Mouse (Mus musculus): Measurements from ENCODE around the gene Agap1. TPM values are rescaled to one million over a fixed set of nuclear protein-coding genes. Genes with fewer than 3 reads are reported as not detected.

The Agap1 gene
- polyA plus RNA-seq, 1 experiment: 31.6 TPM

GRCm38 (mm10) chr1:89443512-89443911 lies 11.1 kb upstream of the Agap1 start:
- DNase-seq: no peak
- Histone ChIP-seq H3K36me3 (ENCODE audit: control insufficient read depth, insufficient read depth, low read length) (no peaks in the 10 kb centered on the region), H3K27ac (ENCODE audit: insufficient read depth, low read depth, low read length) (no peak overlapping the region), H3K4me3 (ENCODE audit: insufficient read depth, low read depth, low read length) (no peak overlapping the region), H3K4me1 (ENCODE audit: control insufficient read depth, insufficient read depth, low read length) (no peaks in the 10 kb centered on the region), H3K27me3 (replicated peaks; ENCODE audit: control insufficient read depth, insufficient read depth, low read length) (no peaks in the 10 kb centered on the region)
- TF ChIP-seq POLR2A (IDR thresholded peaks at IDR 0.05; ENCODE audit: low read depth, low read length): no peak
- no peak for TF ChIP-seq CTCF (conservative IDR thresholded peaks at IDR 0.05; ENCODE audit: insufficient read depth, insufficient read length, low read depth, low read length)
- WGBS: 82% methylated on average over 9 of the region's 9 CpGs

DNA sequence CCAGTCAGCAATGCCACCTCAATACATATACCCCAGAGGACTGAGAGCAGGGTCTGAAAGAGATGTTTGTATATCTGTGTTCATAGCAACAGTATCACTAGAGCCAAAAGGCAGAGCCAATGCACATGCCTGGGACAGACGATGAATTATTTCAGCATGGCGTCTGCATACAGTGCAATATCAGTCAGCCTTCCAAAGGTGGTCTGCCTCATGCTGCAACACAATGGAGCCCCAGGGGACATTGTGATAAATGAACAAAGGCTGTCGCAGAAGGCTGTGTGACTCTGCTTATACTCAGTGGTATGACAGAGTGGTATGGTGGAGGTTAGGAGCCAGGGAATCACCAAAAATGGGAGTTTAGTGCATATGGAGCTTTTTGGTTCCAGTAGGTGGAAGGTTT lies 10.6 kb upstream of the Agap1 start:
- H3K4me3 ChIP-seq (ENCODE audit: insufficient read depth, low read depth, low read length): no peak overlapping the region
- TF ChIP-seq POLR2A (IDR thresholded peaks at IDR 0.05; ENCODE audit: low read depth, low read length): no peak
- H3K27ac ChIP-seq (ENCODE audit: insufficient read depth, low read depth, low read length): no peak overlapping the region
- 85% methylated on average over 3 of the region's 3 CpGs for WGBS
- DNase-seq: no peak
- no peaks in the 10 kb centered on the region for H3K36me3 ChIP-seq (ENCODE audit: control insufficient read depth, insufficient read depth, low read length)
- no peaks in the 10 kb centered on the region for H3K4me1 ChIP-seq (ENCODE audit: control insufficient read depth, insufficient read depth, low read length)
- no peaks in the 10 kb centered on the region for H3K27me3 ChIP-seq (replicated peaks; ENCODE audit: control insufficient read depth, insufficient read depth, low read length)

- H3K4me1 ChIP-seq (ENCODE audit: control insufficient read depth, insufficient read depth, low read length): peaks cover 3% of the 10 kb centered on the region; the same call in 1 of the 2 replicates
- H3K27ac ChIP-seq (ENCODE audit: insufficient read depth, low read depth, low read length): no peak overlapping the region
- DNase-seq: no peak
- WGBS: 79% methylated on average over 7 of the region's 7 CpGs
- H3K36me3 ChIP-seq (ENCODE audit: control insufficient read depth, insufficient read depth, low read length): no peaks in the 10 kb centered on the region
- TF ChIP-seq CTCF (conservative IDR thresholded peaks at IDR 0.05; ENCODE audit: insufficient read depth, insufficient read length, low read depth, low read length) (no peak), POLR2A (IDR thresholded peaks at IDR 0.05; ENCODE audit: low read depth, low read length) (no peak)
- H3K4me3 ChIP-seq (ENCODE audit: insufficient read depth, low read depth, low read length): no peak overlapping the region
- no peaks in the 10 kb centered on the region for H3K27me3 ChIP-seq (replicated peaks; ENCODE audit: control insufficient read depth, insufficient read depth, low read length)
Measured at GRCm38 (mm10) chr1:89450139-89450538, 4.5 kb upstream of the Agap1 start.

DNA sequence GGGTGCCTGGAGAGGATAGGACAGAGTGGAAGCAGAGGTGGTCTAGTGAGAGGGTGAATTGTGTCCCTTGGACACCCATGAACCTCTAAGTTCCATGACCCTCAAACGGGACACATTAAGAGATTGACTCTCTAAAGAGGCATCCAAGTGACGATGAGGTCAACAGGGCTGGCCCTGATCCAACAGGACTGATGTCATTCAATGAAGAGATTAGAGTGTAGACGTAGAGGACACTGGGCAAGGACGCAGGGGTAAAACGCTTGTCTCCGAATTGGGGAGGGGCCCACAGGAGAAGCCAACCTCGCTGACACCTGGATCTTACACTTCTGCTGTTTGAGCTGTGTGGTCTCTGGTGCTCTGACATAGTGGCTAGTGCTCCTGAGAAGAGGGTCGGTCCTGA lies 2.5 kb upstream of the Agap1 start:
- H3K36me3 ChIP-seq (ENCODE audit: control insufficient read depth, insufficient read depth, low read length): no peaks in the 10 kb centered on the region
- no peak for DNase-seq
- TF ChIP-seq CTCF (conservative IDR thresholded peaks at IDR 0.05; ENCODE audit: insufficient read depth, insufficient read length, low read depth, low read length) (no peak), POLR2A (IDR thresholded peaks at IDR 0.05; ENCODE audit: low read depth, low read length) (no peak)

DNA sequence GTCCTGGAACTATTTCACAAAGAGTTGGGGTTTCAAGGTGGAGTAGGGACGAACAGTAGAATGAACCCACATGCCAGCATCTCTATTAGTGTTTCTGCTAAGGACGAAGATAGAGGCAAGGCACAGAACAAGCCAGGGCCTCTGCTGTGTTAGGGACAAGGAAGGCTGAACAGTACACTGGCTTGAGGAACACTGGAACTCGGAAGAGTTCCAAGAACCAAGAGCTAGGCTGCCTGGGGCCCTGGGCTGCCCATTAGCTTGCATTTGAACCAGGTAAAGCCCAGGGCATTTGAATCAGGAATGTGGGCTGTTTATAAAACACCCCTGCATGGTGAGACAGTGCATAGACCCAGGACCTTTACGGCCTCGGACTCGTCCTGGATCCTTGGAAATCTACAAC lies 940 bp upstream of the Agap1 start:
- WGBS: 32% methylated on average over 6 of the region's 6 CpGs
- peak overlapping the region; percentile 72; the same call in 1 of the 2 replicates for H3K4me3 ChIP-seq (ENCODE audit: insufficient read depth, low read depth, low read length)
- H3K4me1 ChIP-seq (ENCODE audit: control insufficient read depth, insufficient read depth, low read length): peaks cover 15% of the 10 kb centered on the region; the same call in 1 of the 2 replicates
- H3K36me3 ChIP-seq (ENCODE audit: control insufficient read depth, insufficient read depth, low read length): no peaks in the 10 kb centered on the region
- no peaks in the 10 kb centered on the region for H3K27me3 ChIP-seq (replicated peaks; ENCODE audit: control insufficient read depth, insufficient read depth, low read length)
- H3K27ac ChIP-seq (ENCODE audit: insufficient read depth, low read depth, low read length): peak overlapping the region; percentile 18; the same call in 1 of the 2 replicates
- TF ChIP-seq POLR2A (IDR thresholded peaks at IDR 0.05; ENCODE audit: low read depth, low read length) (no peak), CTCF (conservative IDR thresholded peaks at IDR 0.05; ENCODE audit: insufficient read depth, insufficient read length, low read depth, low read length) (no peak)
- peak; percentile 60 for DNase-seq

More for the DNA sequence above, 2.5 kb upstream of the Agap1 start:
- Histone ChIP-seq H3K4me1 (ENCODE audit: control insufficient read depth, insufficient read depth, low read length) (peaks cover 7% of the 10 kb centered on the region; the same call in 1 of the 2 replicates), H3K27ac (ENCODE audit: insufficient read depth, low read depth, low read length) (no peak overlapping the region), H3K4me3 (ENCODE audit: insufficient read depth, low read depth, low read length) (no peak overlapping the region), H3K27me3 (replicated peaks; ENCODE audit: control insufficient read depth, insufficient read depth, low read length) (no peaks in the 10 kb centered on the region)
- 87% methylated on average over 8 of the region's 8 CpGs for WGBS

GRCm38 (mm10) chr1:89455421-89456091 lies 950 bp downstream of the Agap1 start:
- WGBS: 1% methylated on average over 51 of the region's 51 CpGs
- DNase-seq: peak; percentile 61
- peaks cover 15% of the 10 kb centered on the region; the same call in 1 of the 2 replicates for H3K4me1 ChIP-seq (ENCODE audit: control insufficient read depth, insufficient read depth, low read length)
- H3K27ac ChIP-seq (ENCODE audit: insufficient read depth, low read depth, low read length): peak overlapping the region; percentile 76
- peak overlapping the region; percentile 65 for H3K4me3 ChIP-seq (ENCODE audit: insufficient read depth, low read depth, low read length)
- TF ChIP-seq CTCF (conservative IDR thresholded peaks at IDR 0.05; ENCODE audit: insufficient read depth, insufficient read length, low read depth, low read length) (no peak), POLR2A (IDR thresholded peaks at IDR 0.05; ENCODE audit: low read depth, low read length) (no peak)
- no peaks in the 10 kb centered on the region for H3K36me3 ChIP-seq (ENCODE audit: control insufficient read depth, insufficient read depth, low read length)
- no peaks in the 10 kb centered on the region for H3K27me3 ChIP-seq (replicated peaks; ENCODE audit: control insufficient read depth, insufficient read depth, low read length)

GRCm38 (mm10) chr1:89456456-89456855 lies 1.9 kb downstream of the Agap1 start:
- H3K27ac ChIP-seq (ENCODE audit: insufficient read depth, low read depth, low read length): peak overlapping the region; percentile 76
- TF ChIP-seq CTCF (conservative IDR thresholded peaks at IDR 0.05; ENCODE audit: insufficient read depth, insufficient read length, low read depth, low read length) (peak; percentile 49), POLR2A (IDR thresholded peaks at IDR 0.05; ENCODE audit: low read depth, low read length) (no peak)
- peak; percentile 93 for DNase-seq
- H3K4me1 ChIP-seq (ENCODE audit: control insufficient read depth, insufficient read depth, low read length): peaks cover 15% of the 10 kb centered on the region; the same call in 1 of the 2 replicates
- peak overlapping the region; percentile 65; the same call in 1 of the 2 replicates for H3K4me3 ChIP-seq (ENCODE audit: insufficient read depth, low read depth, low read length)
- H3K27me3 ChIP-seq (replicated peaks; ENCODE audit: control insufficient read depth, insufficient read depth, low read length): no peaks in the 10 kb centered on the region
- 24% methylated on average over 5 of the region's 5 CpGs for WGBS
- no peaks in the 10 kb centered on the region for H3K36me3 ChIP-seq (ENCODE audit: control insufficient read depth, insufficient read depth, low read length)

All from kidney, adult 2 months (tissue).